Mouse (Mus musculus) activated CD4-positive, CD25-positive, alpha-beta regulatory T cell, adult 9 weeks (primary cell): ENCODE results near the gene Gm39115. TPM values are rescaled to one million over a fixed set of nuclear protein-coding genes. Genes with fewer than 3 reads are reported as not detected.

Source experiments
- polyA plus RNA-seq: library from polyadenylated mRNA; unstranded; fragments of 100-300 nt; shearing (Covaris generic); gene quantifications from one replicate; pipeline ENCODE4 v1.2.1, GENCODE M21; 2017

The Gm39115 gene
- polyA plus RNA-seq = not detected

DNA sequence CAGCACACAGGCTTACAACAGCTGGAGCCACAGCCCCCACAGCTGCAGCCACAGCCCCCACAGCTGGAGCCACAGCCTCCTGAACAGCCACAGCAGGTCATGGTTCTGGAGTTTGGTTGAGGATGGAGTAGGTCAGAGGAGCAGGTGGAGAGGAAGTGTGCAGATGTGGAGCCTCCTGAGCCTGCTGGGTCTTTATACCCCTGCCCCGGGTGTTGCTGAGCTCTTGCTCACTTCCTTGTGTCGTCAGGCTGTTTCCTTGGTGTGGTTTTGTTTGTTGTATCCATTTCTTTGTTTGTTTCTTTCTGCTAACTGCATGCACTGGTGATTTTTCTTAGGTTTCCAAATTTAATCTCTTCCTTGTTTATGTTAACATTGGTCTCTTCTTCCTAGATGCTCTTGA is at the start of gene Gm39115:
TSS of gene Gm39115 (minus strand) at position 101 of the 400 bp plus-strand sequence.

DNA sequence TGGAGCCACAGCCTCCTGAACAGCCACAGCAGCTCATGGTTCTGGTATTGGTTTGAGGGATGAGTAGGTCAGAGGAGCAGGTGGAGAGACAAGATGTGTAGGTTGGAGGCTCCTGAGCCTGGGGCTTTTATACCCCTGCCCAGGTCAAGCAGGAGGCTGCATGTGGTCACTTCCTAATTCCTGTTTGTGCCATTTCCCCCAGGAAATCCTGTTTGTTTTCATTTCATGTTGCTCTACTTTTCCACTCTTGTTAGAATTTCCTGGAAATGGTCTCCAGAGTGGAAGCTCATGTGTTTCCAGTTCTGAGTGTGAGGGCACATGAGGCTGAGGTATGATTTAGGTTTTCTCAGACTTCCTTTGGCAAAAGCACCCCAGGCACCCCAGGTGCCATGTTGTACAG is 40.1 kb upstream of the Gm39115 start, which contains the start of gene Krtap5-2:
TSS of gene Krtap5-2 (minus strand) at position 101 of the 400 bp plus-strand sequence.

DNA sequence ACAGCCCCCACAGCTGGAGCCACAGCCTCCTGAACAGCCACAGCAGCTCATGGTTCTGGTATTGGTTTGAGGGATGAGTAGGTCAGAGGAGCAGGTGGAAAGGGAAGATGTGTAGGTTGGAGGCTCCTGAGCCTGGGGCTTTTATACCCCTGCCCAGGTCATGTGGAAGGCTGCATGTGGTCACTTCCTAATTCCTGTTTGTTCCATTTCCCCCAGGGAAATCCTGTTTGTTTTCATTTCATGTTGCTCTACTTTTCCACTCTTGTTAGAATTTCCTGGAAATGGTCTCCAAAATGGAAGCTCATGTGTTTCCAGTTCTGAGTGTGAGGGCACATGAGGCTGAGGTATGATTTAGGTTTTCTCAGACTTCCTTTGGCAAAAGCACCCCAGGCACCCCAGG is 29.8 kb upstream of the Gm39115 start, which contains the start of gene Gm4553:
TSS of gene Gm4553 (minus strand) at position 101 of the 400 bp plus-strand sequence.

DNA sequence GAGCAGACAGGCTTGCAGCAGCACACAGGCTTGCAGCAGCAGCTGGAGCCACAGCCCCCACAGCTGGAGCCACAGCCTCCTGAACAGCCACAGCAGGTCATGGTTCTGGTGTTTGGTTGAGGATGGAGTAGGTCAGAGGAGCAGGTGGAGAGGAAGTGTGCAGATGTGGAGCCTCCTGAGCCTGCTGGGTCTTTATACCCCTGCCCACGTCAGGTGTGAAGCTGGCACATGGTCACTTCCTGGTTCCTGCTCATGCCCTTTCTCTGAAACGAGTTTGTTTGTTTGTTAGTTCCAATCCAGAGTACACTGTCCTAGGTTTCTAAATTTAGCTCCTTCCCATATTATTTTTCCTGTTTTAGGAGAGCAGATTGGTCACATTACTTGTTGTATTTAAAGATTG is 21.2 kb upstream of the Gm39115 start, which contains the start of gene Gm29735:
TSS of gene Gm29735 (minus strand) at position 101 of the 400 bp plus-strand sequence.

DNA sequence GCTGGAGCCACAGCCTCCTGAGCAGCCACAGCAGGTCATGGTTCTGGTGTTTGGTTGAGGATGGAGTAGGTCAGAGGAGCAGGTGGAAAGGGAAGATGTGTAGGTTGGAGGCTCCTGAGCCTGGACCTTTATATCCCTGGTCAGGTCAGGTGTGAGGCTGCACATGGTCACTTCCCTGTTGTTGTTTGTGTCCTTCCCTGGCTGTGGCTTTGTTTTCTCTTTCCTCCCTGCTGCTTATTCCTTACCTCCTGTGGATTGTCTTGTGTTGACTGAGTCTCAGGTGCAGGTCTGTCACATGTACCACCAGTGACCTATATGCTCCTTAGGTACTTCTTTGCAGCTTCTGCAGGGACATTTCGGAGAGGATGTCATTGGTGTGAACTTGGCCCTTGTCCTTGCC is 8.7 kb upstream of the Gm39115 start, which contains the start of gene Gm45337:
TSS of gene Gm45337 (minus strand) at position 101 of the 400 bp plus-strand sequence.

DNA sequence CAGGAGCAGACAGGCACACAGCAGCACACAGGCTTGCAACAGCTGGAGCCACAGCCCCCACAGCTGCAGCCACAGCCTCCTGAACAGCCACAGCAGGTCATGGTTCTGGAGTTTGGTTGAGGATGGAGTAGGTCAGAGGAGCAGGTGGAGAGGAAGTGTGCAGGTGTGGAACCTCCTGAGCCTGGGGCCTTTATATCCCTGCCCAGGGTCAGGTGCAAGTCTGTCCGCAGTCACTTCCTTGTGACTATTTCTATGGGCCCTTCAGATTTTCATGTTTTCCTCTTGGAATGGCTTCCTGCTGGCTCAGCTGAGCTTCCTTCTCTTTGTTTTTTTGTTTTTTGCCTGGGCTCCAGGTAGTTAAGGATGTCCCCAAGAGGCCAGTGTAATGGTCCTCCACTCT is 15.2 kb downstream of the Gm39115 start, which contains the start of gene Gm45618:
TSS of gene Gm45618 (minus strand) at position 101 of the 400 bp plus-strand sequence.

DNA sequence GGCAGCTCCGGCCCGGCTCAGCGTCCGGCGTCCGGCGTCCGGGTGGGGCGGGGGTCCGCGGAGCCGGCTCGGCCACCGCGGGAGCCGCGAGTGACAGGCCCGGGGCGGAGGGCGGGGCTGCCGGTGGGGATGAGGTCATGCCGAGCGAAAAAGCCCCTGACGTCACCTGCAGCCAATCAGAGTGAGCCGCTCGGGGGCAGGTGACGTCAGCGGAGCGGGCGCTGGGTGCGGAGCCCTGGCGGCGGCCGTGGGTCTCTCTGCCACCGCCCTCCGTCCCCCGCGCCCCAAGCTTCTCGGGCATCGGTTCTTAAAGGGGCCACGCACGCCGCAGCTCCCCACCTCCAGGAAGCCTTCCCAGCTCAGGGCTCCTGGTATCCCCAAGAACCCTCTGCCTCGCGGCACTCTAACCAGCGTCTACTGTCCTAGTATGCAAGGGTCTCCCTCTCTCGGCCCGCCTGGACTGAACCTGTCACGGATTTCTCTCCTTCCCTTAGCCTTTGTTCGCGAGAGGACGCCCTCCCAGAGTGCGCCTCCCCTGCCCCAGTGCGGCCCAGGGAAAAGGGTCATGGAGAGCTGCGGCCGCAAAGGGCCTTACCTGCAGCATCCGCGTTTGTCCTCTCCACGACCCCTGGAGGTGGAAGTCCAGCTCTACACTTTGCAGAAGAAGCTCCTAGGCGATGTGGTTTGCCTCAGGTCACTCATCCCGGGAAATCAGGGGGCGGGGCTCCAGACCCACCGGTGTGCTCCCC is 40.5 kb downstream of the Gm39115 start, which contains the start of gene Dusp8:
TSS of gene Dusp8 (minus strand) at position 661 of the 749 bp plus-strand sequence.

Other genes starting within 250 kb of the Gm39115 start
- 48.8 TPM for gene Tollip, start 217.5 kb downstream of the Gm39115 start, polyA plus RNA-seq
- 0.76 TPM for gene Brsk2, start 186.3 kb downstream of the Gm39115 start, polyA plus RNA-seq
- 79.6 TPM for gene Mob2, start 75.0 kb downstream of the Gm39115 start, polyA plus RNA-seq
- gene Dusp8, start 40.2 kb downstream of the Gm39115 start, polyA plus RNA-seq = not detected
- gene Gm45618, start 15.3 kb downstream of the Gm39115 start, polyA plus RNA-seq = not detected
- gene Gm45337, start 8.6 kb upstream of the Gm39115 start, polyA plus RNA-seq = not detected
- gene Gm29735, start 21.1 kb upstream of the Gm39115 start, polyA plus RNA-seq = not detected
- not detected for gene Gm4553, start 29.7 kb upstream of the Gm39115 start, polyA plus RNA-seq
- gene Krtap5-2, start 40.0 kb upstream of the Gm39115 start, polyA plus RNA-seq = not detected
- not detected for gene Gm10153, start 54.4 kb upstream of the Gm39115 start, polyA plus RNA-seq
- gene Krtap5-3, start 65.3 kb upstream of the Gm39115 start, polyA plus RNA-seq = not detected
- gene Gm7579, start 75.8 kb upstream of the Gm39115 start, polyA plus RNA-seq = not detected
- not detected for gene Krtap5-5, start 93.9 kb upstream of the Gm39115 start, polyA plus RNA-seq
- not detected for gene Gm40460, start 105.0 kb upstream of the Gm39115 start, polyA plus RNA-seq
- gene Gm2431, start 122.3 kb upstream of the Gm39115 start, polyA plus RNA-seq = not detected
- not detected for gene Gm4559, start 138.3 kb upstream of the Gm39115 start, polyA plus RNA-seq
- not detected for gene Krtap5-1, start 161.1 kb upstream of the Gm39115 start, polyA plus RNA-seq
- gene Krtap5-4, start 167.5 kb upstream of the Gm39115 start, polyA plus RNA-seq = not detected
- gene Ifitm10, start 237.7 kb upstream of the Gm39115 start, polyA plus RNA-seq = 2.3 TPM
- not detected for gene Gm49369, start 246.6 kb upstream of the Gm39115 start, polyA plus RNA-seq